Mouse (Mus musculus) hindbrain, embryonic 13.5 days (tissue): Measurements from ENCODE around the gene Frmd4b. TPM values are rescaled to one million over a fixed set of nuclear protein-coding genes. Genes with fewer than 3 reads are reported as not detected.

Experiments
- ATAC-seq: fragments of 200-750 bp; cut with Nextera tagmentation; 2 replicates; pipeline ENCODE4 v1.8.0; 2017; ENCODE audit warnings: moderate TSS enrichment; ENCODE audit not compliant: low FRiP score
- H3K27ac ChIP-seq: fragments of 300-500 bp; sonication (generic); 2 replicates; pipeline ENCODE4 v1.5.1; 2015; ENCODE audit warnings: inconsistent platforms, mild to moderate bottlenecking, moderate library complexity
- H3K27me3 ChIP-seq: fragments of 300-500 bp; sonication (generic); 2 replicates; pipeline ENCODE4 v1.6.1; 2015; ENCODE audit warnings: mild to moderate bottlenecking, inconsistent platforms
- H3K36me3 ChIP-seq: fragments of 300-500 bp; sonication (generic); 2 replicates; pipeline ENCODE4 v1.6.1; 2015; ENCODE audit warnings: mild to moderate bottlenecking, inconsistent platforms
- H3K4me1 ChIP-seq: fragments of 300-500 bp; sonication (generic); replicated peaks from 2 replicates; pipeline ENCODE4 v1.6.1; 2015; ENCODE audit warnings: inconsistent platforms
- H3K4me2 ChIP-seq: fragments of 300-500 bp; sonication (generic); 2 replicates; pipeline ENCODE4 v1.6.1; 2015; ENCODE audit warnings: inconsistent platforms, mild to moderate bottlenecking, moderate library complexity
- H3K4me3 ChIP-seq: fragments of 300-500 bp; sonication (generic); 2 replicates; pipeline ENCODE4 v1.5.1; 2015; ENCODE audit warnings: mild to moderate bottlenecking, inconsistent platforms
- H3K9ac ChIP-seq: fragments of 300-500 bp; sonication (generic); 2 replicates; pipeline ENCODE4 v1.6.1; 2015; ENCODE audit warnings: mild to moderate bottlenecking, inconsistent platforms
- H3K9me3 ChIP-seq: fragments of 300-500 bp; sonication (generic); 2 replicates; pipeline ENCODE4 v1.6.1; 2016; ENCODE audit warnings: inconsistent platforms
- WGBS: fragments of 180-500 bp; shearing (Covaris S2); methylation state at CpG from one replicate; pipeline ENCODE4 v1.1.7; 2015; 5-methylcytosine and 5-hydroxymethylcytosine counted together
- polyA plus RNA-seq: library from polyadenylated mRNA; unstranded; fragments of >200 nt; fragmentation: Nextera tagmentation; extraction: Ambion mirVana; gene quantifications from 2 replicates; pipeline ENCODE4 v1.2.1, GENCODE M21; 2015

Gene Frmd4b
- polyA plus RNA-seq, 1 experiment from 2014 or later = 31.4 TPM

DNA sequence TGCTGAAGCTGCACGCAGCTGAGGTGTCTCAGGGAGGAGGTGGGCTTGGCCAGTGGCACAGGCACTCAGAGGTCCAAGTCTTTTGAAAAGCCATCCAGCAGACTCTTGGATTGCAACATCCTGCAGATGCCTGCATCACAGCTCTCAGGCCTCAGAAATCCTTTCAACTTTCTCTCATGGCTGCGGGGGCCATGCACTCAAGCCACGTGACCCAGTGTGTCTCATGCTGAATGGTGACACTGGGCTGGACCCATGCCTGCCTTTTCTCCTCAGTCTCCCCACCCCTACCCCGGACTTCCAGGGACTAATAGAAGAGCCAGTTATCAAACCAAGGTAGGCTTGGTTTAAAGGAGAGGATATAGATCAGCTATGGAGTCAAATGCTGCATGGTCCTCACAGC lies 66.2 kb downstream of the Frmd4b start:
- no peaks in the 10 kb centered on the region for H3K27me3 ChIP-seq
- ATAC-seq = no peak
- peaks cover 65% of the 10 kb centered on the region for H3K4me1 ChIP-seq
- H3K36me3 ChIP-seq = peaks cover 9% of the 10 kb centered on the region
- peak overlapping the region; percentile 64; the same call in 1 of the 2 replicates for H3K27ac ChIP-seq
- 87% methylated on average over 4 of the region's 4 CpGs for WGBS
- no peak overlapping the region for H3K9ac ChIP-seq
- 0 out of 2 replicates have a peak, but pooled peaks cover 6% of the 10 kb centered on the region for H3K9me3 ChIP-seq
- no peak overlapping the region for H3K4me2 ChIP-seq
- no peak overlapping the region for H3K4me3 ChIP-seq

DNA sequence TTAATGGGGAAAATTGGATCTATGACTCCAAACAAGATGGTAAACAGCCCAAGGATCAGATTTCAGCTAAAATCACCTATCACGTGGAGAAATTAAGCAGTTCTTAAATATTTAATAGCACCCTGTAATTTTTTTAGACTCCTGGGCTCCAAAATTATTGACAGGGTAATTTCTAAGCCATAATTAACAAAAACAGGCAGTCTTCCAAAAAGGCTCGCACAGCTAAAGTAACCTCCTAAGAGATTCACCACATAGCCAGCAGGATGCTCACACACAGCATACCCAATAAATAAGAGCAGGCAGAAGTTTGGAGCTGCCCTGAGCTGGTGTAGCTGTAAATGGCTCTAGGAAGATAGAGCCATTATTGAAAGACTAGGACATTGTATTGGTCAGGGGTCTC lies 76.9 kb downstream of the Frmd4b start:
- Histone ChIP-seq H3K27me3 (no peaks in the 10 kb centered on the region), H3K4me1 (peaks cover 9% of the 10 kb centered on the region), H3K36me3 (no peaks in the 10 kb centered on the region), H3K9ac (no peak overlapping the region), H3K4me3 (no peak overlapping the region), H3K4me2 (no peak overlapping the region), H3K27ac (no peak overlapping the region), H3K9me3 (no peaks in the 10 kb centered on the region)
- ATAC-seq = no peak
- 77% methylated on average over 2 of the region's 2 CpGs for WGBS

DNA sequence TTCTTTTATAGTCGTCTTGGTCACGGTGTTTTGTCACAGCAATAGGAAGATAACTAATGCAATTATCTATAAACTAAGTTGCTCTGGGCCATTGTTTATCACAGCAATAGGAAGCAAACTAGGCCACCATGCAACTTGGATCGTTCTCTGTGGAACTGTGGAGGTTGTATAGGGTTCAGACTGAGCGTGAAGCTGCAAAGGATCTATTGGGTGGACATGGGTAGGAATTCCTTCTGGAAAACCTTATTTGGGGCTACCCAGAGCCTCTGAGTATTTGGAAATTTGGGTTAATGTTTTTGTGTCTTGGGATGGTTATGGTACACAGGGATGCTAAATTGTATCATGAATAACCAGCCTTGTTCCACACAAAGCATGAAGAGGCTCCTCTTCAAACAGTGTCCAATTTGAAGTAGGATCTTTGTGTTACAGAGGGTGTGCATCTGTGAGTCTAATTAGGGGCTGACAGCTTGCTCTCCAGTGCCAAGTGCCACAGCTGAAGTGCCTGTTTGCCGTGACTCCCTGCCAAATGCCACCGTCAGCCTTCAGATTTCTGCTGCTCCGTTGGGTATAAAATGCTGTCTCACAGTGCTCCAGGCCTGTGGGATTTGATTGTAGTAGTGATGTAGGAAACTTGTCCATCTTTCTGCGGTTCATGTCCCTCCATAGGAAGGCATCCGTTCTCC lies 81.4 kb downstream of the Frmd4b start:
- peak overlapping the region; percentile 70 for H3K27ac ChIP-seq
- no peak overlapping the region for H3K4me2 ChIP-seq
- H3K36me3 ChIP-seq = no peaks in the 10 kb centered on the region
- H3K27me3 ChIP-seq = no peaks in the 10 kb centered on the region
- H3K4me1 ChIP-seq = peaks cover 10% of the 10 kb centered on the region
- peak; percentile 63; the same call in 1 of the 2 replicates for ATAC-seq
- H3K9ac ChIP-seq = no peak overlapping the region
- no peak overlapping the region for H3K4me3 ChIP-seq
- 59% methylated on average over 9 of the region's 9 CpGs for whole genome bisulfite sequencing
- no peaks in the 10 kb centered on the region for H3K9me3 ChIP-seq

DNA sequence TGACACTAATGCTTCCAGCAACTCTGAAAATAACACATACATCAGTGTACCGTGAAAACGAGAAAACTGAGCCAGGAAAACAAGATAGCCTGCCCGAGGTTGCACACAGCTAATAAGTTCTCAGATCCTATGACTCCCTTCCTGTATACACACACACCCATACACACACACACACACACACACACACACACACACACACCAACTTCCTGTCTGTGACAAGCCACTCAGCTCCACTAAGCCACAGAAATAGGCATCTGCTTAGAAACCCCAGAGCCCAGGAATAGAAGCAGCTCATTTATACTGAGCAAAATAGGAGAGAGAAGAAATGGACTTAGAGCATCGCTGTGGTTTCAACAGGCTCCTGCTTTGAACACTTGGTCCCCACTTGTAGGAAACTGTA lies 86.3 kb downstream of the Frmd4b start:
- H3K27ac ChIP-seq = peak overlapping the region; percentile 30; the same call in 1 of the 2 replicates
- no peaks in the 10 kb centered on the region for H3K27me3 ChIP-seq
- peaks cover 23% of the 10 kb centered on the region for H3K4me1 ChIP-seq
- H3K4me2 ChIP-seq = no peak overlapping the region
- H3K9ac ChIP-seq = no peak overlapping the region
- no peaks in the 10 kb centered on the region for H3K9me3 ChIP-seq
- no peaks in the 10 kb centered on the region for H3K36me3 ChIP-seq
- WGBS = 80% methylated on average over 4 of the region's 4 CpGs
- H3K4me3 ChIP-seq = no peak overlapping the region
- no peak for ATAC-seq

DNA sequence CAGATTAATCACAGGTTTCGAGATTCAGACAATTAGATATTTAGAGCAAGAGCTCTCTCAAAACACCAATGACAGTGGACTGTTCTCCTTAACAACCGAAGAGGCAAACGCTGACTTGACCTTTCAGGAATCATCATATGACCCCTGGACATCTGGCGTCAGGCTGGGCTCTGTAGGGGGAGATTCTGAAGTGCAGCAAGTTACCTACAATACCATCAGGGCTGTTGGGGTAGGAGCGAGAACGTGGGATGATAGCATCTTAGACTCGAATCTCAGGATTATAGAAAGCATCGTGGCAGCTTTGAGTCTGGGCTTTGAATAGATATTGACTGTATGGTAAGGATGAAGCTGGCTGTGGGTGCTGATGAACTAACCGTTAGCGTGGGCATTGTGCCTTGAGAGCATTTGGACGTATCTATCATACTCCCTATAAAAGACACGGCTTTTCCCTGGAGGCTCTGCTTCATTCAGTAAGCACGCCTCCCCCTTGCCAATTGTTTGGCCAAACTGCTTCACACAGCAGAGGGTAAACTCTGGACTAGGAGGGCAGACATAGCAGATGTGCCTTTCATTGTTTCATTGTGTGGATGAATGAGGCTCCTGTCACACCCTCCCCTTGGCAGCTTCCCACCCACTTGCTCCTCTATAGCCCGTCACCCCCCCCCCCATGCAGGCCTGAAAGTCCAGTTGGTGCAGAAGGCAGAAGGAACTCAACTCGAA lies 88.2 kb downstream of the Frmd4b start:
- peaks cover 28% of the 10 kb centered on the region for H3K4me1 ChIP-seq
- peak; percentile 70 for ATAC-seq
- peak overlapping the region; percentile 25; the same call in 1 of the 2 replicates for H3K9ac ChIP-seq
- no peaks in the 10 kb centered on the region for H3K36me3 ChIP-seq
- H3K27me3 ChIP-seq = no peaks in the 10 kb centered on the region
- H3K4me2 ChIP-seq = peak overlapping the region; percentile 23; the same call in 1 of the 2 replicates
- H3K9me3 ChIP-seq = no peaks in the 10 kb centered on the region
- 11% methylated on average over 15 of the region's 15 CpGs for WGBS
- H3K27ac ChIP-seq = peak overlapping the region; percentile 49
- H3K4me3 ChIP-seq = no peak overlapping the region

DNA sequence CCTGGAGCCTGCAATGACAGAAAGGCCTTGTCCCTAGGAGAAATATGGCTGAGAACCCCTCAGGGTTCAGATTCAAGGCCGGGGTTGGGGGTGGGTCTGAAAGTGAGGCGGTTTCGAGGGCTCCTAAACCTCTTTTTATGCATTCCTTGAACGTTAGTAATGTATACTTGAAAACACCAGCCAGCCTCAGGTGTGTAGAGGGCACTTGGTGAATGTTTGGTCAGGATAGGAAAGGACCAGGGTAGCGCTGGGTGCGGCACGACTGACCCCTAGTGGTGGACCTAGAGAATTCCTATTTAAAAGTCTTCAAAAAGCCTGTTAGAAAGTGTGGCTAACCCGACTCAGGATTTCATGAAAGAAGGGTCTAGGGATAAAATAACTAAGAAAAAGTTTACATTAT lies 91.2 kb downstream of the Frmd4b start:
- WGBS = 26% methylated on average over 8 of the region's 8 CpGs
- Histone ChIP-seq H3K4me3 (no peak overlapping the region), H3K27ac (no peak overlapping the region), H3K9ac (no peak overlapping the region), H3K27me3 (no peaks in the 10 kb centered on the region), H3K4me2 (no peak overlapping the region), H3K4me1 (peaks cover 52% of the 10 kb centered on the region), H3K36me3 (no peaks in the 10 kb centered on the region), H3K9me3 (no peaks in the 10 kb centered on the region)
- no peak for ATAC-seq

DNA sequence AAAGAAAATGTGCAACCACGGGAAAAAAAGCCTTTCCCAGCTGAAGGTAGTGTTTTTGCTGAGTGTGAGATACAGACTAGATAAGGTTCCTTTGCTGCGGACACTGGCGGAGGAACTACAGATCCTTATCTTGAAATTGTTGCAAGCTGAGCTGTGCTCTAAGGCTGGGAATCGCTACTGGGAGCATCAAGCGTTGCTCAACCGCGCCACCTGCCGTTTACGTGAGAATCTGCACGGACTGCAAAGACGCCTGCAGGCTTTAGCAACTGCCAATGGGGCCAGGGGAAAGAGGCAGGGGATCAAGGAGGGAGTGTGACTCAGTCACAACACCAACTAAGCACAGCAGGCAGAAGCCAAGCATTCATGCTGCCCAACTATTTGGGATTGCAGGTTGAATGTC lies 94.2 kb downstream of the Frmd4b start:
- Histone ChIP-seq H3K27ac (no peak overlapping the region), H3K36me3 (no peaks in the 10 kb centered on the region), H3K4me1 (peaks cover 41% of the 10 kb centered on the region), H3K9ac (no peak overlapping the region), H3K4me2 (peak overlapping the region; percentile 27; the same call in 1 of the 2 replicates), H3K4me3 (no peak overlapping the region), H3K27me3 (no peaks in the 10 kb centered on the region), H3K9me3 (no peaks in the 10 kb centered on the region)
- 2% methylated on average over 11 of the region's 11 CpGs for WGBS
- ATAC-seq = peak; percentile 38; the same call in 1 of the 2 replicates

DNA sequence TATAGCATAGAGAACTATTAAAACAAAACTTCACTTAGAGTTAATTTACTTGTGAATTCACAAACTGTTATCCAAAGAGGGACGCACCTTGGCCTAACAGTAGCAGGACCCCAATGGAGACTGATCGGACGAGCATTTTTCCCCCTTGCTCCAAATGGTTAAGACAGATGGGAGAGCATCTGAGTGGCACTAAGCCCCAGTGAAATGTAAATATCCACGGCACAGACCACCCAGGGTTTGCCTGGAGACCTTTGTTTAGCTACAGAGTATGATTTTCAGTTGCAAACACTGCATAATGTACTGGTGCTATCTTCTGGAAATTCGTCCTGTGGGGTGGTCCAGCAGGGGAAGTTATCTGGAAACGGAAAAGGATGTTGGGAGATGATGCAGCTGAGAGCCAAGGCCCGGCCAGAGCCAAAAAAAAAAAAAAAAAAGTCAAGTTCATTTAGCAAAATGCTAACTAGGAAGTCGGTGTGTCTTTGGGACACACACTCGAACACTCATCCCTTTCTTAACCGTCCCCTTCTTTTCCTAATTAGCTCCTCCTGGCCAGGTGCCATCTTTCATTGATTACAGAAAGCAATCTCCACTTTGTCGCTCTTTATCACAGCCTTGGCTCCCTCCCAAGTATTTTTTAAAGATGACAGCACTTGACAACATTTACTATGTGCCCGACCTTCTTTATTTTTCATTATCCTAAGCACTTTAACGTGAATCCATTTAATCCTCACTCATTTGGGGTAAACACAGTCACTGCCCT lies 95.9 kb downstream of the Frmd4b start:
- whole genome bisulfite sequencing = 37% methylated on average over 13 of the region's 13 CpGs
- Histone ChIP-seq H3K4me1 (peaks cover 57% of the 10 kb centered on the region), H3K27ac (no peak overlapping the region), H3K4me3 (no peak overlapping the region), H3K9ac (no peak overlapping the region), H3K27me3 (no peaks in the 10 kb centered on the region), H3K9me3 (no peaks in the 10 kb centered on the region), H3K4me2 (no peak overlapping the region), H3K36me3 (no peaks in the 10 kb centered on the region)
- ATAC-seq = no peak

DNA sequence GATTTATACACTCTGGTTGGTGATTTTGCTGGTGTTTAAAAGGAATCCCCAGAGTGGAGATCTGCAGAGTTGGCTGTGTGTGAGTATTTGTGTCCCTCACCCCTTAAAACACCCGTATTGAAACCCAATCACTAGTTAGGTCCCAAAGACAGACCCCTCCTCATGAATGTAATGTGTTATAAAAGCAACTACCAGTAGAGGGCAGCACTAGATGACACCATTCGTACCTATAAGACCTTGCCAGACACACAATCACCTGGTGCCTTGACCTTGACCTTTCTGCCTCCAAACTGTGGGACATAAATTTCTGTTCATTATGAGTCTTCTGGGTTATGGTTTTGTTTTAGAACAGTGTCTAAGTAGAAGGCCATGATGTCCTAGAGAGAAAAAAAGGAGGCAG lies 96.8 kb downstream of the Frmd4b start:
- no peaks in the 10 kb centered on the region for H3K27me3 ChIP-seq
- no peaks in the 10 kb centered on the region for H3K9me3 ChIP-seq
- no peak overlapping the region for H3K4me3 ChIP-seq
- peaks cover 57% of the 10 kb centered on the region for H3K4me1 ChIP-seq
- ATAC-seq = no peak
- 39% methylated on average over 2 of the region's 2 CpGs for WGBS
- H3K9ac ChIP-seq = no peak overlapping the region
- no peak overlapping the region for H3K27ac ChIP-seq
- no peak overlapping the region for H3K4me2 ChIP-seq
- no peaks in the 10 kb centered on the region for H3K36me3 ChIP-seq

DNA sequence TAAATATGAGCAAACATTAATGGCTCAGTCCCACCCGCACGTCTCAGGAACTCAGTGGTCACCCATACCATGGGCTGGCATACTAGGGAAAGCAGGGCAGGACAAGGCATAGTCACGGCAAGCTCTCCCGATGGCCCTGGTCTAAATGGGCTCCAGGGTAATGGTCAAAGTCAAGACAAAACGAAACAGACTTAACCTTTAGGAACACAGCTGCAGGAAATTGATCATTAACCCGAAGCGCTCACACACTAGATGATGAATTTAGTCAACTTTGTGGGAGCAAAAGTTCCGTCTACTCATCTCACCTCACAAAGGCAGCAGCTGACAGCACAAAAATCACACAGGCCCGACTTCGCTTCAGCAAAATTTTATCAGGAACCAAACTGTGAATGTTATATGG lies 97.8 kb downstream of the Frmd4b start:
- Histone ChIP-seq H3K9me3 (no peaks in the 10 kb centered on the region), H3K27ac (no peak overlapping the region), H3K4me3 (no peak overlapping the region), H3K4me1 (peaks cover 50% of the 10 kb centered on the region), H3K36me3 (no peaks in the 10 kb centered on the region), H3K9ac (no peak overlapping the region), H3K27me3 (no peaks in the 10 kb centered on the region), H3K4me2 (no peak overlapping the region)
- 87% methylated on average over 10 of the region's 10 CpGs for WGBS
- ATAC-seq = no peak

DNA sequence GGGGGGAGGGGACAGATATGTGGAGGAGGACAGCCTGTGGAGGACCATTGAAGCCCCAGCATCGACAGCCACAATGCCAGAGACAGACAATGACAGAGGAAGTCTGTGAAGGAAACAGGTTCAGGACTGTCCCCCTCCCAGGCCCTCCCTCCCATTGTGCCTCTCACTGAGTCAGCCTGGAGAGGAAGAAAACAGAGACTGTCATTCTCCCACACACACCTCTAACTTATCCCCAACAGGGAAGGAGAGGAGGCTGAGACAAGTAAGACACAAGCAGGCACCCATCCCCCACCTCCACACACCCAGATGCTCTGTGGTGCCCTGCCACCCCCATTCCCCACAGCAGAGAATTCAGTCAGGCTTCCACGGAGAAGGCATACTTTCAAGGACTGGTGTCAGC lies 98.9 kb downstream of the Frmd4b start:
- no peak overlapping the region for H3K4me3 ChIP-seq
- H3K4me1 ChIP-seq = peaks cover 45% of the 10 kb centered on the region
- H3K27ac ChIP-seq = no peak overlapping the region
- H3K4me2 ChIP-seq = no peak overlapping the region
- no peaks in the 10 kb centered on the region for H3K27me3 ChIP-seq
- 6% methylated on average over 2 of the region's 2 CpGs for WGBS
- H3K36me3 ChIP-seq = no peaks in the 10 kb centered on the region
- ATAC-seq = no peak; the same call in 1 of the 2 replicates
- no peak overlapping the region for H3K9ac ChIP-seq
- H3K9me3 ChIP-seq = no peaks in the 10 kb centered on the region

DNA sequence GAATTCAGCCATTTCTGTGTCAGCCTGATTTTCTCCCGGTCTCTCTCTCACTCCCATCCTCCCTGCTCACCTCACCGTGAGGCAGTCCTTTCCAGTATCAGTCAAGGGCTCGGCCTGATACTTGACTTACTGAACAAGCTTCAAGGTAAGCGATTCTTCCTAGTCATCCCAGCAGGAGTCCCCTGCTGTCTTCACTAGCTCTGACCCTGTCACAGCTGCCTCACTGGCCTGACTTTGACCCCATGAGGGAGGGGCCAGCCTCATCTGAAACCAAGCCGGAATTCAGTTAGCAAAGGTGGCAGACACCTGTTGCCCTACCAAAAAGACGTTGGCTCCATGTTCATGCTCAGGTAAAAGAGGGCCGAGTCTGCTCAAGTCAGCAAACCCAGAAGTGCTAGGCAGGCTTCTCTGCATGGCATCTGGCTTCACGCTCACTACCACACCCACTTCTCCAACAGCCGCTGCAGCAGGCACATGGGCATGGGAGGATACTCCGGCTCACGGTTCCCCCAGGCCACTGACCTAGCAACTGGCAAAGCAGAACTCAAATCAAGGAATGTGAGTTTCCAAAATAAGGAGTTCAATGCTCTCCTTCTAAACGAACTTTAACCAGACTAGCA lies 99.6 kb downstream of the Frmd4b start:
- Histone ChIP-seq H3K27me3 (no peaks in the 10 kb centered on the region), H3K36me3 (no peaks in the 10 kb centered on the region), H3K4me1 (peaks cover 43% of the 10 kb centered on the region), H3K9me3 (no peaks in the 10 kb centered on the region), H3K27ac (no peak overlapping the region), H3K4me2 (no peak overlapping the region), H3K9ac (no peak overlapping the region), H3K4me3 (no peak overlapping the region)
- 39% methylated on average over 12 of the region's 12 CpGs for WGBS
- no peak for ATAC-seq
